Mouse (Mus musculus) kidney, embryonic 15.5 days (tissue): ENCODE results near the gene Mgat2. TPM values are rescaled to one million over a fixed set of nuclear protein-coding genes. Genes with fewer than 3 reads are reported as not detected.
"Not testable (repeated sequence)": the region's sequence is repeated elsewhere in the genome, so short reads cannot be mapped to it uniquely, and the experiment has no call there.

Experiments
- ATAC-seq: fragments of 200-750 bp; cut with Nextera tagmentation; replicated peaks from 2 replicates; pipeline ENCODE4 v1.8.0; 2017; ENCODE audit warnings: moderate TSS enrichment; ENCODE audit not compliant: low FRiP score
- H3K27ac ChIP-seq: fragments of 300-500 bp; sonication (generic); 2 replicates; pipeline ENCODE4 v1.5.1; 2015; ENCODE audit warnings: mild to moderate bottlenecking, inconsistent platforms
- H3K27me3 ChIP-seq: fragments of 300-500 bp; sonication (generic); 2 replicates; pipeline ENCODE4 v1.6.1; 2015; ENCODE audit warnings: inconsistent platforms
- H3K36me3 ChIP-seq: fragments of 300-500 bp; sonication (generic); 2 replicates; pipeline ENCODE4 v1.6.1; 2015; ENCODE audit warnings: inconsistent platforms
- H3K4me1 ChIP-seq: fragments of 300-500 bp; sonication (generic); 2 replicates; pipeline ENCODE4 v1.6.1; 2015; ENCODE audit warnings: inconsistent platforms
- H3K4me2 ChIP-seq: fragments of 300-500 bp; sonication (generic); 2 replicates; pipeline ENCODE4 v1.6.1; 2015; ENCODE audit warnings: moderate library complexity, mild to moderate bottlenecking, inconsistent platforms
- H3K4me3 ChIP-seq: fragments of 300-500 bp; sonication (generic); replicated peaks from 2 replicates; pipeline ENCODE4 v1.5.1; 2015; ENCODE audit warnings: mild to moderate bottlenecking, inconsistent platforms
- H3K9ac ChIP-seq: fragments of 300-500 bp; sonication (generic); 2 replicates; pipeline ENCODE4 v1.6.1; 2015; ENCODE audit warnings: mild to moderate bottlenecking, inconsistent platforms
- H3K9me3 ChIP-seq: fragments of 300-500 bp; sonication (generic); replicated peaks from 2 replicates; pipeline ENCODE4 v1.6.1; 2016; ENCODE audit warnings: inconsistent platforms
- WGBS: fragments of 180-500 bp; shearing (Covaris S2); methylation state at CpG from one replicate; pipeline ENCODE4 v1.1.7; 2015; ENCODE audit warnings: mixed read lengths; 5-methylcytosine and 5-hydroxymethylcytosine counted together
- polyA plus RNA-seq: library from polyadenylated mRNA; unstranded; fragments of >200 nt; fragmentation: Nextera tagmentation; extraction: Ambion mirVana; gene quantifications from 2 replicates; pipeline ENCODE4 v1.2.1, GENCODE M21; 2015

Mgat2 gene
- 52.6 and 55.9 TPM in 2 replicates for polyA plus RNA-seq

GRCm38 (mm10) chr12:69183583-69184308 is at the start of gene Mgat2, which contains the start of gene Rpl36al:
Gene Mgat2 (plus strand): TSS chr12:69184157.
Gene Rpl36al (minus strand): TSS chr12:69184083.
- H3K4me2 ChIP-seq: peak within 1 kb of the TSS; percentile 85
- under 1% methylated on average over 84 of the region's 84 CpGs for WGBS
- H3K4me3 ChIP-seq: peak within 1 kb of the TSS; percentile 67

GRCm38 (mm10) chr12:69139201-69139600 is 44.8 kb upstream of the Mgat2 start:
- Histone ChIP-seq H3K36me3 (no peaks in the 10 kb centered on the region), H3K4me2 (no peak overlapping the region), H3K9ac (no peak overlapping the region), H3K27ac (no peak overlapping the region), H3K27me3 (no peaks in the 10 kb centered on the region), H3K4me3 (no peak overlapping the region), H3K4me1 (no peaks in the 10 kb centered on the region), H3K9me3 (no peaks in the 10 kb centered on the region)
- no peak for ATAC-seq
- 89% methylated on average over 3 of the region's 3 CpGs for WGBS

More at GRCm38 (mm10) chr12:69183583-69184308, at the start of gene Mgat2, which contains the start of gene Rpl36al:
- no peaks in the 10 kb centered on the region for H3K9me3 ChIP-seq
- ATAC-seq: peak; percentile 99
- peak within 1 kb of the TSS; percentile 89 for H3K9ac ChIP-seq
- peaks cover 19% of the 10 kb centered on the region for H3K4me1 ChIP-seq
- H3K36me3 ChIP-seq: peaks cover 31% of the 10 kb centered on the region
- H3K27me3 ChIP-seq: no peaks in the 10 kb centered on the region
- H3K27ac ChIP-seq: peak within 1 kb of the TSS; percentile 91

- no peak for ATAC-seq
- Histone ChIP-seq H3K27ac (no peak overlapping the region), H3K4me2 (no peak overlapping the region), H3K27me3 (no peaks in the 10 kb centered on the region), H3K36me3 (no peaks in the 10 kb centered on the region), H3K4me3 (no peak overlapping the region), H3K9ac (no peak overlapping the region), H3K4me1 (no peaks in the 10 kb centered on the region), H3K9me3 (no peaks in the 10 kb centered on the region)
- WGBS: 89% methylated on average over 7 of the region's 7 CpGs
Observed at GRCm38 (mm10) chr12:69139841-69140240, 44.1 kb upstream of the Mgat2 start.

GRCm38 (mm10) chr12:69143460-69143859 is 40.5 kb upstream of the Mgat2 start:
- 83% methylated on average over 6 of the region's 6 CpGs for WGBS
- no peaks in the 10 kb centered on the region for H3K36me3 ChIP-seq
- H3K27ac ChIP-seq: no peak overlapping the region

GRCm38 (mm10) chr12:69147166-69147735 is 36.7 kb upstream of the Mgat2 start:
- Histone ChIP-seq H3K36me3 (no peaks in the 10 kb centered on the region), H3K4me3 (no peak overlapping the region), H3K4me2 (no peak overlapping the region), H3K9me3 (no peaks in the 10 kb centered on the region), H3K27ac (no peak overlapping the region), H3K9ac (no peak overlapping the region), H3K27me3 (no peaks in the 10 kb centered on the region), H3K4me1 (no peaks in the 10 kb centered on the region)
- 94% methylated on average over 5 of the region's 5 CpGs for WGBS
- ATAC-seq: no peak

More at GRCm38 (mm10) chr12:69143460-69143859, 40.5 kb upstream of the Mgat2 start:
- ATAC-seq: no peak
- Histone ChIP-seq H3K9me3 (no peaks in the 10 kb centered on the region), H3K27me3 (no peaks in the 10 kb centered on the region), H3K4me1 (no peaks in the 10 kb centered on the region), H3K4me3 (no peak overlapping the region), H3K9ac (no peak overlapping the region), H3K4me2 (no peak overlapping the region)

- no peaks in the 10 kb centered on the region for H3K9me3 ChIP-seq
- no peak overlapping the region for H3K4me3 ChIP-seq
- no peak for ATAC-seq
- no peak overlapping the region for H3K4me2 ChIP-seq
- H3K36me3 ChIP-seq: no peaks in the 10 kb centered on the region
- H3K4me1 ChIP-seq: no peaks in the 10 kb centered on the region
- 84% methylated on average over 13 of the region's 13 CpGs for whole genome bisulfite sequencing
- no peak overlapping the region for H3K27ac ChIP-seq
- no peaks in the 10 kb centered on the region for H3K27me3 ChIP-seq
- no peak overlapping the region for H3K9ac ChIP-seq
Observed at GRCm38 (mm10) chr12:69150049-69150448, 33.9 kb upstream of the Mgat2 start.

- peaks cover 23% of the 10 kb centered on the region for H3K36me3 ChIP-seq
- H3K9ac ChIP-seq: no peak overlapping the region
- H3K27me3 ChIP-seq: no peaks in the 10 kb centered on the region
- no peak for ATAC-seq
- no peak overlapping the region for H3K4me3 ChIP-seq
- WGBS: 83% methylated on average over 2 of the region's 2 CpGs
- no peak overlapping the region for H3K27ac ChIP-seq
- no peak overlapping the region for H3K4me2 ChIP-seq
- no peaks in the 10 kb centered on the region for H3K9me3 ChIP-seq
- peaks cover 10% of the 10 kb centered on the region; the same call in 1 of the 2 replicates for H3K4me1 ChIP-seq
Observed at GRCm38 (mm10) chr12:69155923-69156322, 28.0 kb upstream of the Mgat2 start.

GRCm38 (mm10) chr12:69156436-69156835 is 27.5 kb upstream of the Mgat2 start:
- Histone ChIP-seq H3K27ac (no peak overlapping the region), H3K36me3 (peaks cover 23% of the 10 kb centered on the region), H3K9me3 (no peaks in the 10 kb centered on the region), H3K4me1 (peaks cover 10% of the 10 kb centered on the region; the same call in 1 of the 2 replicates), H3K4me2 (no peak overlapping the region), H3K4me3 (no peak overlapping the region), H3K27me3 (no peaks in the 10 kb centered on the region), H3K9ac (no peak overlapping the region)
- 86% methylated on average over 4 of the region's 4 CpGs for WGBS
- ATAC-seq: no peak

- Histone ChIP-seq H3K36me3 (peaks cover 23% of the 10 kb centered on the region), H3K9ac (no peak overlapping the region), H3K4me3 (no peak overlapping the region), H3K27ac (peak overlapping the region; percentile 33; the same call in 1 of the 2 replicates), H3K4me2 (0 out of 2 replicates have a peak overlapping the region, but pooled peaks have one; percentile 64), H3K4me1 (peaks cover 10% of the 10 kb centered on the region; the same call in 1 of the 2 replicates), H3K27me3 (no peaks in the 10 kb centered on the region), H3K9me3 (no peaks in the 10 kb centered on the region)
- ATAC-seq: no peak
- 95% methylated on average over 2 of the region's 2 CpGs for WGBS
Observed at GRCm38 (mm10) chr12:69157107-69157506, 26.9 kb upstream of the Mgat2 start.

- Histone ChIP-seq H3K4me1 (peaks cover 10% of the 10 kb centered on the region; the same call in 1 of the 2 replicates), H3K9ac (peak overlapping the region; percentile 90), H3K36me3 (peaks cover 23% of the 10 kb centered on the region), H3K4me2 (peak overlapping the region; percentile 64), H3K27me3 (no peaks in the 10 kb centered on the region), H3K4me3 (peak overlapping the region; percentile 75), H3K9me3 (no peaks in the 10 kb centered on the region), H3K27ac (peak overlapping the region; percentile 96)
- under 1% methylated on average over 19 of the region's 19 CpGs for WGBS
- ATAC-seq: no peak
Observed at GRCm38 (mm10) chr12:69158366-69158764, 25.6 kb upstream of the Mgat2 start.

- Histone ChIP-seq H3K9ac (peak within 1 kb of the TSS; percentile 90), H3K4me3 (peak within 1 kb of the TSS; percentile 75), H3K4me2 (peak within 1 kb of the TSS; percentile 64), H3K27ac (peak within 1 kb of the TSS; percentile 96), H3K36me3 (peaks cover 23% of the 10 kb centered on the region)
- ATAC-seq: peak; percentile 99
- WGBS: under 1% methylated on average over 57 of the region's 68 CpGs
- not testable (repeated sequence) for H3K27me3 ChIP-seq, H3K9me3 ChIP-seq, H3K4me1 ChIP-seq
Observed at GRCm38 (mm10) chr12:69158765-69159577, 25.0 kb upstream of the Mgat2 start, which contains the start of gene Rps29. Gene Rps29 (minus strand): TSS chr12:69159186.
